In the genomic region with DNA sequence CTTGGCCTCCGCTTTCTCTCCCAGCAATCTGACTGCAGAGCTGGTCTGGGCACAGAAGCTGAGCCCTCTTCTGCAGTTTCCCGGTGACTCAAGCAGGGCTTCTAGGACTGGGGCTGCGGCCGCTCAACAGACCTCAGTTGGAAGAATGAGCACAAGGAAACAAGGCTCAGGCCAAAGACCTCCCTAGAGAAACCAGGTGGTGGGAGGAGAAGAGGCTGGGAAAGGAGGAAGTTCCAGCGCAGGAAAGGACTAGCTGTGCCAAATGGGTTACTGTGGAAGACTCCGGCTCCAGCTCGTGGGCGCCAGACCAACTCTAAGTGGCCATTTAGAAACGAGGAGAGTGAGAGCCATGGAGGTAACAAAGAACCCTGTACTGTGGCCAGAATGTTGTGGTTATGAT, we compare ENCODE assay signal across 10 mouse cellular contexts. TPM values are rescaled to one million over a fixed set of nuclear protein-coding genes. Genes with fewer than 3 reads are reported as not detected.
DNase-seq lines count a peak whose midpoint lies in the region; ATAC-seq and TF ChIP-seq lines count a peak whose summit lies in the region.
"Had no signal": no experiment of that assay in that cellular context is flagged by ENCODE, and none has a peak within 500 bp of the region (broad histone marks: within the 10 kb centered on the region; RNA-seq: fewer than 3 reads in every experiment).

No protein-coding gene starts in this region.

- H3K36me3 ChIP-seq in hindbrain, embryonic 15.5 days = no peaks in the 10 kb centered on the region
- no peaks in the 10 kb centered on the region for H3K36me3 ChIP-seq in hindbrain, embryonic 12.5 days
- H3K36me3 ChIP-seq in embryonic facial prominence, embryonic 14.5 days (ENCODE audit: control insufficient read depth, insufficient read depth, low read length) = no peaks in the 10 kb centered on the region
- H3K36me3 ChIP-seq in heart, embryonic 13.5 days = peaks cover 12% of the 10 kb centered on the region; the same call in 1 of the 2 replicates
- H3K36me3 ChIP-seq in limb, embryonic 15.5 days = no peaks in the 10 kb centered on the region

- intact Hi-C loops in left cerebral cortex, adult 2 months (cut with DNase I) = no loop called here

- H3K27ac ChIP-seq in hindbrain, embryonic 15.5 days (replicated peaks) = no peak overlapping the region
- H3K27ac ChIP-seq in hindbrain, embryonic 12.5 days = no peak overlapping the region
- peak overlapping the region; percentile 34; the same call in 1 of the 2 replicates for H3K27ac ChIP-seq in embryonic facial prominence, embryonic 14.5 days (replicated peaks; ENCODE audit: low read depth, low read length)
- no peak overlapping the region for H3K27ac ChIP-seq in heart, embryonic 13.5 days (replicated peaks)
- H3K27ac ChIP-seq in limb, embryonic 15.5 days = peak overlapping the region; percentile 78
- H3K27ac ChIP-seq in left cerebral cortex, adult 2 months = no peak overlapping the region

- peak overlapping the region; percentile 97; the same call in 1 of the 2 replicates for H3K4me2 ChIP-seq in hindbrain, embryonic 15.5 days
- no peak overlapping the region for H3K4me2 ChIP-seq in hindbrain, embryonic 12.5 days (replicated peaks)
- H3K4me2 ChIP-seq in embryonic facial prominence, embryonic 14.5 days (ENCODE audit: low read depth, low read length) = peak overlapping the region; percentile 92
- peak overlapping the region; percentile 94 for H3K4me2 ChIP-seq in heart, embryonic 13.5 days
- H3K4me2 ChIP-seq in limb, embryonic 15.5 days = peak overlapping the region; percentile 91

- H3K9ac ChIP-seq in hindbrain, embryonic 15.5 days = no peak overlapping the region
- H3K9ac ChIP-seq in hindbrain, embryonic 12.5 days = no peak overlapping the region
- peak overlapping the region; percentile 43; the same call in 1 of the 2 replicates for H3K9ac ChIP-seq in embryonic facial prominence, embryonic 14.5 days (ENCODE audit: low read depth, low read length)
- 0 out of 2 replicates have a peak overlapping the region, but pooled peaks have one; percentile 44 for H3K9ac ChIP-seq in heart, embryonic 13.5 days
- H3K9ac ChIP-seq in limb, embryonic 15.5 days = no peak overlapping the region

- no peak for ATAC-seq in hindbrain, embryonic 15.5 days (ENCODE audit: low FRiP score, low read depth)
- ATAC-seq in hindbrain, embryonic 12.5 days (ENCODE audit: low FRiP score) = no peak
- ATAC-seq in embryonic facial prominence, embryonic 14.5 days (ENCODE audit: low read depth) = no peak
- no peak for ATAC-seq in heart, embryonic 13.5 days (ENCODE audit: extremely low read depth, insufficient number of reproducible peaks, low FRiP score, low TSS enrichment)
- no peak for ATAC-seq in limb, embryonic 15.5 days (ENCODE audit: insufficient number of reproducible peaks, low FRiP score, low TSS enrichment, low read depth)
- no peak for ATAC-seq in erythroblast, adult 5-6 weeks (replicated peaks; ENCODE audit: low FRiP score, poor library complexity, severe bottlenecking)
- ATAC-seq: CD4-positive, CD25-positive, alpha-beta regulatory T cell, adult 4 months had no signal

- H3K4me1 ChIP-seq in hindbrain, embryonic 15.5 days (replicated peaks) = peaks cover 28% of the 10 kb centered on the region
- peaks cover 18% of the 10 kb centered on the region for H3K4me1 ChIP-seq in hindbrain, embryonic 12.5 days
- H3K4me1 ChIP-seq in embryonic facial prominence, embryonic 14.5 days (ENCODE audit: control insufficient read depth, insufficient read depth, low read length) = peaks cover 19% of the 10 kb centered on the region; the same call in 1 of the 2 replicates
- H3K4me1 ChIP-seq in heart, embryonic 13.5 days = peaks cover 70% of the 10 kb centered on the region
- peaks cover 62% of the 10 kb centered on the region for H3K4me1 ChIP-seq in limb, embryonic 15.5 days

- WGBS in hindbrain, embryonic 15.5 days = 86% methylated on average over 9 of the region's 9 CpGs
- WGBS in hindbrain, embryonic 12.5 days = 87% methylated on average over 9 of the region's 9 CpGs
- 75% methylated on average over 9 of the region's 9 CpGs for WGBS in embryonic facial prominence, embryonic 14.5 days
- WGBS in heart, embryonic 13.5 days = 80% methylated on average over 9 of the region's 9 CpGs
- WGBS in limb, embryonic 15.5 days = 55% methylated on average over 9 of the region's 9 CpGs

- H3K27me3 ChIP-seq in hindbrain, embryonic 15.5 days = peaks cover 9% of the 10 kb centered on the region; the same call in 1 of the 2 replicates
- H3K27me3 ChIP-seq in hindbrain, embryonic 12.5 days = peaks cover 44% of the 10 kb centered on the region
- peaks cover 16% of the 10 kb centered on the region for H3K27me3 ChIP-seq in embryonic facial prominence, embryonic 14.5 days (replicated peaks; ENCODE audit: control insufficient read depth, insufficient read depth, low read length)
- H3K27me3 ChIP-seq in heart, embryonic 13.5 days (replicated peaks) = peaks cover 24% of the 10 kb centered on the region
- peaks cover 27% of the 10 kb centered on the region for H3K27me3 ChIP-seq in limb, embryonic 15.5 days

- H3K9me3 ChIP-seq in hindbrain, embryonic 15.5 days = no peaks in the 10 kb centered on the region
- no peaks in the 10 kb centered on the region for H3K9me3 ChIP-seq in hindbrain, embryonic 12.5 days (replicated peaks)
- no peaks in the 10 kb centered on the region for H3K9me3 ChIP-seq in embryonic facial prominence, embryonic 14.5 days (ENCODE audit: control insufficient read depth, low read length)
- no peaks in the 10 kb centered on the region for H3K9me3 ChIP-seq in heart, embryonic 13.5 days
- H3K9me3 ChIP-seq in limb, embryonic 15.5 days = no peaks in the 10 kb centered on the region

- peak; percentile 43 for DNase-seq in embryonic facial prominence, embryonic 14.5 days (ENCODE audit: low spot score)
- no peak for DNase-seq in frontal cortex, postnatal 14 days (ENCODE audit: low spot score in 2 of 2)
- DNase-seq in left cerebral cortex, adult 2 months (ENCODE audit: extremely low spot score in 1 of 2, low spot score in 2 of 2) = no peak

- H3K4me3 ChIP-seq in hindbrain, embryonic 15.5 days = no peak overlapping the region
- H3K4me3 ChIP-seq in hindbrain, embryonic 12.5 days = no peak overlapping the region
- peak overlapping the region; percentile 64 for H3K4me3 ChIP-seq in embryonic facial prominence, embryonic 14.5 days (ENCODE audit: low read depth, low read length)
- peak overlapping the region; percentile 76 for H3K4me3 ChIP-seq in heart, embryonic 13.5 days
- peak overlapping the region; percentile 61 for H3K4me3 ChIP-seq in limb, embryonic 15.5 days
- H3K4me3 ChIP-seq in left cerebral cortex, adult 2 months = no peak overlapping the region

- TF ChIP-seq CTCF in left cerebral cortex, adult 2 months (IDR thresholded peaks at IDR 0.05) = no peak

RNA-seq across cellular contexts. Expression of a gene that starts 2.6 kb away (rescaled TPM):
- 5.6 and 6.8 TPM in 2 replicates for polyA plus RNA-seq in hindbrain, embryonic 15.5 days (2015; fragmentation: Nextera tagmentation; extraction: Ambion mirVana)
- polyA plus RNA-seq in hindbrain, embryonic 12.5 days (2016; fragmentation: Nextera tagmentation; extraction: Ambion mirVana) = 9.6 and 15.2 TPM in 2 replicates
- polyA plus RNA-seq in embryonic facial prominence, embryonic 14.5 days (2014; fragmentation: Nextera tagmentation; extraction: Ambion mirVana) = 18.9 and 20.7 TPM in 2 replicates
- polyA plus RNA-seq in heart, embryonic 13.5 days (2015; fragmentation: Nextera tagmentation; extraction: Ambion mirVana) = 7.9 and 9.0 TPM in 2 replicates
- polyA plus RNA-seq in limb, embryonic 15.5 days (2015; fragmentation: Nextera tagmentation; extraction: Ambion mirVana) = 22.9 and 26.9 TPM in 2 replicates
- total RNA-seq in erythroblast, adult 5-6 weeks (2015; ENCODE audit: low replicate concordance) = 0.21 TPM in 1 of 2 replicates, not detected in the other
- not detected in 2 replicates for total RNA-seq in erythroblast, adult 5-6 weeks (2017; ENCODE audit: low replicate concordance)
- total RNA-seq in left cerebral cortex, adult 2 months (2021) = 1 to 10 TPM; 5.2 to 6.0 TPM
- total RNA-seq: megakaryocyte-erythroid progenitor cell, adult 5-6 weeks had no signal
- polyA plus RNA-seq: CD4-positive, CD25-positive, alpha-beta regulatory T cell, adult 4 months had no signal

RNA-seq across cellular contexts. Expression of a gene that starts 22.7 kb away (rescaled TPM):
- polyA plus RNA-seq in hindbrain, embryonic 15.5 days (2015; fragmentation: Nextera tagmentation; extraction: Ambion mirVana) = 2.0 and 2.3 TPM in 2 replicates
- 1.5 and 1.6 TPM in 2 replicates for polyA plus RNA-seq in hindbrain, embryonic 12.5 days (2016; fragmentation: Nextera tagmentation; extraction: Ambion mirVana)
- 3.9 and 4.1 TPM in 2 replicates for polyA plus RNA-seq in embryonic facial prominence, embryonic 14.5 days (2014; fragmentation: Nextera tagmentation; extraction: Ambion mirVana)
- 8.1 and 8.7 TPM in 2 replicates for polyA plus RNA-seq in heart, embryonic 13.5 days (2015; fragmentation: Nextera tagmentation; extraction: Ambion mirVana)
- polyA plus RNA-seq in limb, embryonic 15.5 days (2015; fragmentation: Nextera tagmentation; extraction: Ambion mirVana) = 4.6 and 4.8 TPM in 2 replicates
- total RNA-seq in erythroblast, adult 5-6 weeks (2015; ENCODE audit: low replicate concordance) = not detected in 2 replicates
- total RNA-seq in erythroblast, adult 5-6 weeks (2017; ENCODE audit: low replicate concordance) = not detected in 2 replicates
- 1 to 10 TPM; 4.5 to 4.8 TPM for total RNA-seq in left cerebral cortex, adult 2 months (2021)
- total RNA-seq: megakaryocyte-erythroid progenitor cell, adult 5-6 weeks had no signal

Comparison
In these comparisons a context has a peak if more than half of its experiments do, and no peak if none do; other contexts are left out.
1. H3K27ac ChIP-seq: peak in embryonic facial prominence, embryonic 14.5 days (single experiment) and limb, embryonic 15.5 days (single experiment); none in hindbrain, embryonic 15.5 days (single experiment), hindbrain, embryonic 12.5 days (single experiment), heart, embryonic 13.5 days (single experiment) and left cerebral cortex, adult 2 months (single experiment).
2. H3K4me3 ChIP-seq: peak in embryonic facial prominence, embryonic 14.5 days (single experiment), heart, embryonic 13.5 days (single experiment) and limb, embryonic 15.5 days (single experiment); none in hindbrain, embryonic 15.5 days (single experiment), hindbrain, embryonic 12.5 days (single experiment) and left cerebral cortex, adult 2 months (single experiment).
3. H3K9ac ChIP-seq: peak in embryonic facial prominence, embryonic 14.5 days (single experiment) and heart, embryonic 13.5 days (single experiment); none in hindbrain, embryonic 15.5 days (single experiment), hindbrain, embryonic 12.5 days (single experiment) and limb, embryonic 15.5 days (single experiment).